In genomic region chr13:99094221-99094620, GRCm38 (mm10) we compare ENCODE assay signal across 19 mouse cellular contexts.
DNase-seq lines count a peak whose midpoint lies in the region; ATAC-seq lines count a peak whose summit lies in the region.
"Had no signal": no experiment of that assay in that cellular context is flagged by ENCODE, and none has a peak within 500 bp of the region (broad histone marks: within the 10 kb centered on the region; RNA-seq: fewer than 3 reads in every experiment).

No protein-coding gene starts in this region.

- DNase-seq in kidney, adult 9 months = peak; percentile 35
- DNase-seq in kidney, adult 8-10 months = no peak
- DNase-seq in 3T3-L1 (ENCODE audit: low read depth, low spot score) (peak; percentile 92), NIH3T3 (ENCODE audit: low read depth) (peak; percentile 91)
- DNase-seq in layer of hippocampus, adult 18-20 months (ENCODE audit: low spot score in 2 of 2) = no peak
- DNase-seq in heart, postnatal 14 days = no peak
- DNase-seq: adrenal gland, postnatal 10 days; cerebellum, adult 11 months; cerebellum, adult 8-10 months; cerebellum, postnatal 25 days; gastrocnemius, postnatal 10 days; heart, adult 2 months; heart, postnatal 4 days had no signal

- no peak overlapping the region for H3K4me3 ChIP-seq in hindbrain, embryonic 13.5 days
- no peak overlapping the region for H3K4me3 ChIP-seq in hindbrain, embryonic 12.5 days
- H3K4me3 ChIP-seq: embryonic facial prominence, embryonic 12.5 days; forebrain, embryonic 12.5 days; heart, adult 2 months; intestine, embryonic 15.5 days had no signal

- 72% methylated on average over 5 of the region's 5 CpGs for WGBS in hindbrain, embryonic 13.5 days
- 87% methylated on average over 5 of the region's 5 CpGs for WGBS in hindbrain, embryonic 12.5 days

- H3K4me1 ChIP-seq in hindbrain, embryonic 13.5 days (replicated peaks) = peaks cover 26% of the 10 kb centered on the region
- H3K4me1 ChIP-seq in hindbrain, embryonic 12.5 days = peaks cover 25% of the 10 kb centered on the region

- H3K36me3 ChIP-seq in hindbrain, embryonic 13.5 days = no peaks in the 10 kb centered on the region
- H3K36me3 ChIP-seq in hindbrain, embryonic 12.5 days = no peaks in the 10 kb centered on the region
- H3K36me3 ChIP-seq: embryonic facial prominence, embryonic 12.5 days; forebrain, embryonic 12.5 days; intestine, embryonic 15.5 days had no signal

- peak overlapping the region; percentile 77; the same call in 1 of the 2 replicates for H3K27ac ChIP-seq in hindbrain, embryonic 13.5 days
- no peak overlapping the region for H3K27ac ChIP-seq in hindbrain, embryonic 12.5 days
- H3K27ac ChIP-seq: embryonic facial prominence, embryonic 12.5 days; heart, adult 2 months; intestine, embryonic 15.5 days had no signal

- H3K9me3 ChIP-seq in hindbrain, embryonic 13.5 days = no peaks in the 10 kb centered on the region
- H3K9me3 ChIP-seq in hindbrain, embryonic 12.5 days (replicated peaks) = no peaks in the 10 kb centered on the region
- H3K9me3 ChIP-seq: embryonic facial prominence, embryonic 12.5 days; forebrain, embryonic 12.5 days; intestine, embryonic 15.5 days had no signal

- intact Hi-C loops in heart, postnatal 14 days (cut with DNase I) = loop anchor here (5.0 kb wide), 1 partner anchor 37 kb away; no protein-coding TSS in a partner anchor

- H3K27me3 ChIP-seq in hindbrain, embryonic 13.5 days = no peaks in the 10 kb centered on the region
- no peaks in the 10 kb centered on the region for H3K27me3 ChIP-seq in hindbrain, embryonic 12.5 days
- H3K27me3 ChIP-seq: embryonic facial prominence, embryonic 12.5 days; forebrain, embryonic 12.5 days; intestine, embryonic 15.5 days had no signal

- H3K9ac ChIP-seq in hindbrain, embryonic 13.5 days = no peak overlapping the region
- no peak overlapping the region for H3K9ac ChIP-seq in hindbrain, embryonic 12.5 days
- H3K9ac ChIP-seq: embryonic facial prominence, embryonic 12.5 days; forebrain, embryonic 12.5 days; intestine, embryonic 15.5 days had no signal

- no peak overlapping the region for H3K4me2 ChIP-seq in hindbrain, embryonic 13.5 days
- H3K4me2 ChIP-seq in hindbrain, embryonic 12.5 days (replicated peaks) = no peak overlapping the region
- H3K4me2 ChIP-seq: embryonic facial prominence, embryonic 12.5 days; heart, embryonic 11.5 days; intestine, embryonic 15.5 days had no signal

- no peak for ATAC-seq in hindbrain, embryonic 13.5 days (ENCODE audit: low FRiP score)
- ATAC-seq in hindbrain, embryonic 12.5 days (ENCODE audit: low FRiP score) = no peak

Comparison
In these comparisons a context has a peak if more than half of its experiments do, and no peak if none do; other contexts are left out.
1. DNase-seq: peak in kidney, adult 9 months (single experiment), 3T3-L1 (single experiment) and NIH3T3 (single experiment); none in kidney, adult 8-10 months (0 of 2), layer of hippocampus, adult 18-20 months (0 of 2) and heart, postnatal 14 days (0 of 2).